42 mouse cellular contexts compared by ENCODE assay signal in genomic region chr8:117749436-117749835, GRCm38 (mm10). TPM values are rescaled to one million over a fixed set of nuclear protein-coding genes. Genes with fewer than 3 reads are reported as not detected.
"Had no signal": no experiment of that assay in that cellular context is flagged by ENCODE, and none has a peak within 500 bp of the region (broad histone marks: within the 10 kb centered on the region; RNA-seq: fewer than 3 reads in every experiment).

No protein-coding gene starts in this region.

- H3K9ac ChIP-seq: heart, embryonic 12.5 days; heart, embryonic 13.5 days; heart, embryonic 15.5 days; hindbrain, embryonic 12.5 days; hindbrain, embryonic 13.5 days; hindbrain, embryonic 14.5 days; hindbrain, embryonic 15.5 days; intestine, embryonic 15.5 days; kidney, embryonic 15.5 days had no signal

- H3K4me2 ChIP-seq: heart, embryonic 11.5 days; heart, embryonic 12.5 days; heart, embryonic 13.5 days; heart, embryonic 15.5 days; hindbrain, embryonic 12.5 days; hindbrain, embryonic 13.5 days; hindbrain, embryonic 14.5 days; hindbrain, embryonic 15.5 days; intestine, embryonic 15.5 days; kidney, embryonic 15.5 days had no signal

- H3K27me3 ChIP-seq: heart, embryonic 12.5 days; heart, embryonic 13.5 days; heart, embryonic 15.5 days; hindbrain, embryonic 12.5 days; hindbrain, embryonic 13.5 days; hindbrain, embryonic 15.5 days; intestine, embryonic 15.5 days; kidney, embryonic 15.5 days had no signal

- H3K9me3 ChIP-seq: heart, embryonic 13.5 days; heart, embryonic 15.5 days; hindbrain, embryonic 10.5 days; hindbrain, embryonic 12.5 days; hindbrain, embryonic 13.5 days; hindbrain, embryonic 15.5 days; intestine, embryonic 15.5 days; kidney, embryonic 15.5 days had no signal

- H3K27ac ChIP-seq: heart, embryonic 13.5 days; heart, embryonic 15.5 days; hindbrain, embryonic 10.5 days; hindbrain, embryonic 12.5 days; hindbrain, embryonic 13.5 days; hindbrain, embryonic 14.5 days; hindbrain, embryonic 15.5 days; hindbrain, postnatal 0 days; intestine, embryonic 15.5 days; layer of hippocampus, adult 2 months; left cerebral cortex, adult 2 months had no signal

- H3K36me3 ChIP-seq: heart, embryonic 12.5 days; heart, embryonic 13.5 days; heart, embryonic 15.5 days; hindbrain, embryonic 10.5 days; hindbrain, embryonic 12.5 days; hindbrain, embryonic 13.5 days; hindbrain, embryonic 15.5 days; intestine, embryonic 15.5 days; kidney, embryonic 15.5 days had no signal

- H3K4me3 ChIP-seq: heart, embryonic 12.5 days; heart, embryonic 13.5 days; heart, embryonic 15.5 days; hindbrain, embryonic 10.5 days; hindbrain, embryonic 12.5 days; hindbrain, embryonic 13.5 days; hindbrain, embryonic 15.5 days; intestine, embryonic 15.5 days; kidney, embryonic 15.5 days; layer of hippocampus, adult 2 months; left cerebral cortex, adult 2 months had no signal

- ATAC-seq: hindbrain, embryonic 16.5 days; hindbrain, postnatal 0 days; inflammation-experienced regulatory T-cells, adult 6 months; intestine, embryonic 15.5 days; intestine, embryonic 16.5 days; intestine, postnatal 0 days had no signal

- H3K4me1 ChIP-seq: heart, embryonic 12.5 days; heart, embryonic 15.5 days; hindbrain, embryonic 10.5 days; hindbrain, embryonic 12.5 days; hindbrain, embryonic 13.5 days; hindbrain, embryonic 15.5 days; intestine, embryonic 15.5 days; kidney, embryonic 15.5 days had no signal

- DNase-seq: heart, postnatal 10 days; heart, postnatal 14 days; heart, postnatal 36 days; heart, postnatal 4 days; kidney, adult 11 months; kidney, adult 18-20 months; kidney, adult 2 months; kidney, adult 8-10 months; kidney, adult 9 months; kidney, postnatal 10 days; kidney, postnatal 14 days; kidney, postnatal 25 days; kidney, postnatal 36 days; kidney, postnatal 4 days; layer of hippocampus, adult 9-11 months; layer of hippocampus, postnatal 36 days had no signal

RNA-seq across cellular contexts. Expression of gene Hsd17b2, which starts 47.7 kb away (rescaled TPM):
- total RNA-seq: heart, postnatal 10 days; heart, postnatal 14 days; heart, postnatal 25 days; heart, postnatal 36 days; heart, postnatal 4 days; hematopoietic stem cell, adult 5-6 weeks; hindbrain, postnatal 0 days; layer of hippocampus, adult 8-10 months; layer of hippocampus, postnatal 10 days; layer of hippocampus, postnatal 36 days; left cerebral cortex, adult 2 months; left cerebral cortex, adult 8-10 months had no signal
- polyA plus RNA-seq: heart, embryonic 14.5 days; heart, embryonic 15.5 days; heart, postnatal 0 days; hindbrain, embryonic 10.5 days; hindbrain, embryonic 11.5 days; hindbrain, embryonic 12.5 days; hindbrain, embryonic 13.5 days had no signal
